Mouse (Mus musculus) thymus, postnatal 14 days (tissue): ENCODE measurements around the gene Dot1l.
A peak's percentile ranks its signal among the peaks of the same experiment; 100 is the strongest.

Experiments used
- DNase-seq: peaks from one replicate; pipeline ENCODE4 v3.0.0; 2021

Dot1l gene

DNA sequence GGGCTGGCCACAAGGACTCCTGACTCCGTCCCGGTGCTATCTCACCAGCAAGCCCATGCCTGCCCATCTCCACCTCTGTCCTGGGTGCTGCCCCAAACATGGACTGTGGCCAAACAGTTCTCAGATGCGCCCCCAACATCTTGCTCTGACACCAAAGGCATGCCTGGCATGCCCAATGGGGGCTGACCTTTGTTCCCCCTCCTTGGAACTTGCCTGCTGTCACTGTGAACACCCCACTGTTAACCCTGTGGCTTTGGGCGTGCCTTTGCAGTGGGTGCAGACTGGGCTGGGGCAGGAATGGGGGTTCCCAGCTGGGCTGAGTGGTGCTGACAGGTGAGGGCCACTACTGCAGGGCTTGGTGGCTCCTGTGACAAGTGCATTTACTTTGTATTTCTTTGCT is 38.8 kb downstream of the Dot1l start:
- DNase-seq = no peak

DNA sequence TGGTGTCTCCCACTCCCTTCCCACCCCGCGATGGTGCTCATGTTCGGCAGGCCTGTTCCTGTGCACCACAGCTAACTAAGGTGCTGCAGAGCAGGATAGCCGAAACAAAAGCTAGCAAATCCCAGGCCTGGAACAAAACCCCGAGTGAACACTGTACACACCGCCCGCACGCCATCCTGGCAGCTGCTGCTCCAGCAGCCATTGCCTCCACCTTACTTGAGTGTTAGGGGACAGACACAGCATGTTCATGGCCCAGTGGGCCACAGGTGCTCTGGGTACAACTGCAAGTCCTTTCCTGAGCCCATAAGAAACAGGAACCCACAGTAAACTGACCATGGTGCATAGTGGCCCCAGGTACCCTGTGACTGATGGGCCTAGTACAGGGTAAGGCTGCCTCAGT is 39.7 kb downstream of the Dot1l start:
- no peak for DNase-seq

DNA sequence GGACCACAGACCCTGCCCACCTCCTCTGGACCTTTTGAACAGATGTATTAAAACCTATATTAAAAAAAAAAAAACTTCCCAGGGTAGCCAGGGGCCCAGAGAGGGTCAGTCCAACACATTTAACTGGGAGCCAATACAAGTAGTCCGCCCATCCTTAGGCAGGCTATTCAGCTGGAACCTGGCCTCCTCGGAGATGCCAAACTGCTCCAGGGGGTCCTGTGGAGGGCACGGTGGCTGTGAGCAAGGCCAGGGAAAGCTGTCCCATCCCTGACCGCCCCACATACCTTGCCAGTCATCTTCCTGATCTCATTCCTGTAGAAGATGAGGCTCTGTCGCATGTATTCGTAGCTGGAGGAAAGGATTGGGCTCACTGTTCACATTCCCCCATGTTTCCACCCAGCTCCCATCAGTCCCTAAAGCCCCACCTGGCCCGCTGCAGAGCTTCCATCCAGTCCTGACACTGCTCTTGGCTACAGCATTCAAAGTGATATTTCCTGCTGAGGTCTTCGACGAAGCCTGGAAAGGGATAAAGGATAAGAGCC is 41.4 kb downstream of the Dot1l start:
- DNase-seq = no peak

DNA sequence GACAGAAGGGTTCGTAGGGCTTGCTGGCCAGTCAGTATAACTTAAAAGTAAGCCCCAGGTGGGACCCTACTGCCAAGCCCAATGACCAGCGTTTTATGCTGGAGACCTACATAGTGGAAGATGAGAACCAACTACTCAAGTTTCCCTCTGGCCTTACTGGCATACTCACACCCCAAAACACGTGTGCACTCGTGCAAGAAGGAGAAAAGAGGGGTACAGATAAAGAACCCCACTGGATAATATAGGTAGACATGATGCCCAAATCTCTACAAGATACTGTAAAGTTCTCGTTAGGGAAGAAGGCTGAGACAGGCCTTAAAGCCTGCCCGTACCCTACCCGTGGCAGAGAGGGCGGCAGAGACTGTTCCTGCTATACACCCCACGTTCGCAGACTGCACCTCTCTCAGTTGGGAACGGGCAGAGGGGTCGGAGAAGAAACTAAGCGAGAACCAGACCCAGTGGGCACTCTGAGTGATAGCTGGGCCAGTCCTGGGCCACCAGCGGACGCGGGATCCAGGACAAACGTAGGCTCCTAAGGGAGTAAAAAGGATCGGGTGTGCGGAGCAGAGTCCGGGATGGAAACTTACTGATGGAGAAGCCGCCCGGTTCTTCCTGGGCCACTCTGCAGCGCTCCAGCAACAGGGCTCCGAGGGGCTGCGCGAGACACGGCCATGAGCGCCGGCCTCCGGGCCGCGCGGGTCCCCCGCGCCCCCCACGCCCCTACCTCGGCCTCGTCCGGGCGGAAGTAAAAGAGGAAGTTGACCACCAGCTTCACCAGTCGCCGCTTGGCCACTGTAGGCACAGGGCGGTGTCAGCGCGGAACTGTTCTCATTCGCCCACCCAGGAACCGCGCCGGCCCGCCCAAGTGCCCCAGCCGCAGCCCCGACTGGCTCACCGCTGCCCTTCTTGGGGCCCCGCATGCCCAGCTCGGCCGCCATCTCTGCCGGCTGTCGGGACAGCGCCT is 42.5 kb downstream of the Dot1l start:
- DNase-seq = no peak

DNA sequence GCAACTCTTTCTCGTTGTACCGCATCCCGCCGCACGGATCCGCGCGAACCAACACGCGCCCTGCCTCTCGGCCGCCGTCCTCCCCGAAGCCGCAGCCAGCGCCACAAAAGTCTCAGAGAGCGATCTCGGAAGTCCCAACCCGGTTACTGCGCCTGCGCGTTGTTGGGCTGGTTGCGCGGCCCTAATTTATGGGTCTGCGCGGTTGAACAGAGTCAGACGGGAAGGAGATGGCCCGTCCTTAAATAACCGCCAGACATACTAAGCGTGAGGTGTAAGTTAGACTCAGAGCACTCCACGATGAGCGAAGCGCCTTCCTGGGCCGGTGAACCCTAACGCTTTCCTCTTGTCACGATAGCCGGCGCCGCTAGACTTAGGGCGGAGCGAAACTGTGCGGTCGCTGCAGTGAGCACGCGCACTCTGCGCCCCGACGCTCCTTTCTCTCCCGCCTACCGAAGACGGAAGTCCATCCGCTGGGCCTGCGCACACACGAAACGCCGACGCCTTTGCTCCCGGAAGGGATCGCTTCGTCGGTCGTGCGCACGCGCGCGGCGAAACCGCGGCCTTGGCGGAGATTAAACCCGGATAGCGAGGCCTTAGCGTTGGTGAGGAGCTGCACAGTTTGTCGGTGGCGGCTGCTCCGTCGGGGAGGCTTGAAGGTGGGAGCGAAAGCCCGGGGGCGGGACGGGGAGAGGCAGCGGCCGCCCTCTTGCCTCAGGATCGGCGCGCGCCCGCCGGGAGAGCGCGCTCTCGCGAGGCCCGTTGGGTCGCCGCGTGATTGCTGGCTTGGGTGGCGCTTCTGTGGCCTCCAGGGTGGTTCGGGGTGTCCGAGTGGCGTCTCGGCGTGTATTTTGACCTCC is 43.4 kb downstream of the Dot1l start, which contains the start of the genes Sf3a2 and Plekhj1:
TSS of gene Sf3a2 (plus strand) at position 49 of the 857 bp plus-strand sequence.
TSS of gene Plekhj1 (minus strand) at position 477 of the 857 bp plus-strand sequence.
- peak; percentile 96 for DNase-seq

DNA sequence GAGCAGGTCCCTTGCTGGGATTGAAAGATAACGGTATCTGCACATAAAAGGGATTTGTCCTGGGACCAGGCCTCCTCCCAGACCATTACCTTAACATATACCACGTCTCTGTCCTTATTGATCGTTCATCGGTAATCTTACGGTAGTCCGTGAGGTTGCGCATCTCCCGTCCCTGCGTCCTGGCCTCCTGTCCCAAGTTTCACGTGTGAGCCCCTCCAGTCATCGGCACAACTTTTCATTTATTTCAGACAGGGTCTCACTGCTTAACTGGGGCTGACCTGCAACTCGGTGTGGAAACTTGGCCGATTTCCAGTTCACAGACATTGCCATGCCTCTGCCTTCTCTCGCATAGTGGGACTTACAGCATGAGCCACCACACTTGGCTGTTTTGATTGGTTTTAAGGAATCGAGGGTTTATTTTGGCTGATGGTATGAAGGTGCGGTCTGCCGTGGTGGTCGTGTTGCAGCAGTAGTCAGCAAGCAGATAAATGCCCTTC is 44.1 kb downstream of the Dot1l start:
- DNase-seq = no peak

DNA sequence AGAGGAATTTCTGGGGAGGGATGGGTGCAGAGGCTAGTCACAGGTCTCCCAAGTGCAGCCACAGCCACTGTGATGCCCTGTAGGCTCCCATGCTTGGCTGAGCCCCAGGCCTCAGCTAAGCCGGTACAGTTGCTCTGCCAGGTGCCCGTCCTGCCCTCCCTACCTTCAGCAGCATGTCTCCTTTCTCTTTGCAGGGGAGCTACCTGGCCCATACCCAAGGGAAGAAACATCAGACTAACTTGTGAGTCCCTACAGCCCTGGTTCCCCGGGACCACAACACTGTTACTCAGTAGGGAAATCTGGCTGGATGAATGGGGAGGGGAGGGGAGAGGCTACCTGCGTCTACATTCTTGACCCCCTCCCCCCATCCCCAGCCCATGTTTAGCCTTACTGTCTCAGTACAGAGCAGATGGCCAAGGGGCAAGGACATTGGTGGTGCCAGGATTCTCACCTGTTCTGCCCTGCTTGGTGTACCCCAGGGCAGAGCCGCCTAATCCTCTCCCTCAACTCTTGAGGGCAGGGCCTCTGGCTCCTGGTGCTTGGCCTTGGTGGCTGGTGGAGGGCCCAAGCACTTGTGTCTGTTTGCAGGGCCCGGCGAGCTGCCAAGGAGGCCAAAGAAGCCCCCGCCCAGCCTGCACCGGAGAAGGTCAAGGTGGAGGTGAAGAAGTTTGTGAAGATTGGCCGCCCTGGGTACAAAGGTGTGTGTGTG is 47.4 kb downstream of the Dot1l start:
- DNase-seq = no peak

DNA sequence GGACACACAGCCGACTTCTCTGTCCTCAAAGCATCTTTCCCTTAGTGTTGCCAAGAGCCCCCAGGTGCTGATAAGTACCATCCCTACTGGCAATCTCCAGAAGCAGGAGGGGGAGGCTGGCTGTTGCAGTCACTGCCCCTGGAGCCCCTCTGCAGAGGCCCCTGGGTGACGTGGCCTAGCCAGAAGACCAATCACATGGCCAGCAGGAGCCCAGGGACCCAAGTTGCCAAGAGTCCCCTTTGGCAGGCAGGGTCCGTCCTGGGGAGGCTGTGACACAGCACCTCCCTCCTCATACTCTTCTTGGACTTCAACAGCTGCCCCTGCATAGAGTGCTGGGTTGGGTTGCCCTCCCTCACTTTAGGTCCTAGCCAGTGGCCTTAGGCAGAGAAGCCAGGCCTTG is 48.0 kb downstream of the Dot1l start:
- DNase-seq = no peak

DNA sequence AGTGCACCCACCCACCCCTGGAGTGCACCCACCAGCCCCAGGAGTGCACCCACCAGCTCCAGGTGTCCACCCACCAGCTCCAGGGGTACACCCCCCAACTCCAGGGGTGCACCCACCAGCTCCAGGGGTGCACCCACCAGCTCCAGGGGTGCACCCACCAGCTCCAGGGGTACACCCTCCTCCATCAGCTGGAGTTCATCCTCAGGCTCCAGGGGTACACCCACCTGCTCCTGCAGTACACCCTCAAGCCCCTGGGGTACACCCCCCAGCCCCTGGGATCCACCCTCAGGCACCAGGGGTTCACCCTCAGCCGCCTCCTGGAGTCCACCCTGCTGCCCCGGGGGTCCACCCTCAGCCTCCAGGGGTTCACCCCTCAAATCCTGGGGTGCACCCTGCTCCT is 49.3 kb downstream of the Dot1l start:
- no peak for DNase-seq

DNA sequence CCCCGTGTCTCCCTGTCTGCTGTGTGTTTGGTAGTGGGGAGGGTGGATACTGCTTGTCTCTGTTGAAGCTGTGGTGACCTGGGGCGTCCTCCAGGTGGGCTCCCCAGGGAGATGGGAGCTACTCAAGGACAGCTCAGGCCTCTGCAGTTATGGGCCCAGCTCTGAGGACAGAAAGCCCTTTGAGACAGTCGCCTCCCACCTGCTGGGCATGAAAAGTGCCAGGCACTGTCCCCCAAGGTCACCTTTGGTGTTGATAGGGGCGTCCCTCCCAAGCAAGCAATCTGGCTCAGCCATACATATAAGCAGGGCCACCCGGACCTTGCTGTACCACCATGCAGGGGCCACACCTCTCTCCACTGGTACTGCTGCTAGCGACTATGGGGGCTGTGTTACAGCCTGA is 49.9 kb downstream of the Dot1l start, which contains the start of gene Amh:
TSS of gene Amh (plus strand) at position 328 of the 400 bp plus-strand sequence.
- no peak for DNase-seq

DNA sequence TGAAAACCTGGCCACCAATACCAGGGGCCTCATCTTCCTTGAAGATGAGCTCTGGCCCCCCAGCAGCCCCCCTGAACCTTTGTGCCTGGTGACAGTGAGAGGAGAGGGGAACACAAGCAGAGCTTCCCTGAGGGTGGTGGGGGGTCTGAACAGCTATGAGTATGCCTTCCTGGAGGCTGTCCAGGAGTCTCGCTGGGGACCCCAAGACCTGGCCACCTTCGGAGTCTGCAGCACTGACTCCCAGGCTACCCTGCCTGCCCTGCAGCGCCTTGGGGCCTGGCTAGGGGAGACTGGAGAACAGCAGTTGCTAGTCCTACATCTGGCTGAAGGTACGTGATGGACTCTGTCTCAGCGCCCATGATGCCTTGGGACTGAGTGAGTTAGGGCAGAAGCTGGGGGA is 50.3 kb downstream of the Dot1l start:
- DNase-seq = no peak

DNA sequence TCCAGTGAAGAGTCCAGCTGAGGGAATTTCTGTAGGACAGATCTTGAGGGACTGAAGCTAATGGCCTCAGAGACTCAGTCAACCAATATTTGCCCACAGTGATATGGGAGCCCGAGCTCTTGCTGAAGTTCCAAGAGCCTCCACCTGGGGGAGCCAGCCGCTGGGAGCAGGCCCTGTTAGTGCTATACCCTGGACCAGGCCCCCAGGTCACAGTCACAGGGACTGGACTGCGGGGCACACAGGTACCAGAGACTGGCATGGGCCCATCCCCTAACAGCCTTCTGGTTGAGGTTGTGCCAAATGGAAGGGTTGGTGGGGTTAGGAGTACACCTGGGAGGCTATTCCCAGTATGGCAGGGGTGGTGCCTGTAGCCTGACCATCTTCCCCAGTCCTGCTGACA is 50.9 kb downstream of the Dot1l start:
- DNase-seq = peak; percentile 73

DNA sequence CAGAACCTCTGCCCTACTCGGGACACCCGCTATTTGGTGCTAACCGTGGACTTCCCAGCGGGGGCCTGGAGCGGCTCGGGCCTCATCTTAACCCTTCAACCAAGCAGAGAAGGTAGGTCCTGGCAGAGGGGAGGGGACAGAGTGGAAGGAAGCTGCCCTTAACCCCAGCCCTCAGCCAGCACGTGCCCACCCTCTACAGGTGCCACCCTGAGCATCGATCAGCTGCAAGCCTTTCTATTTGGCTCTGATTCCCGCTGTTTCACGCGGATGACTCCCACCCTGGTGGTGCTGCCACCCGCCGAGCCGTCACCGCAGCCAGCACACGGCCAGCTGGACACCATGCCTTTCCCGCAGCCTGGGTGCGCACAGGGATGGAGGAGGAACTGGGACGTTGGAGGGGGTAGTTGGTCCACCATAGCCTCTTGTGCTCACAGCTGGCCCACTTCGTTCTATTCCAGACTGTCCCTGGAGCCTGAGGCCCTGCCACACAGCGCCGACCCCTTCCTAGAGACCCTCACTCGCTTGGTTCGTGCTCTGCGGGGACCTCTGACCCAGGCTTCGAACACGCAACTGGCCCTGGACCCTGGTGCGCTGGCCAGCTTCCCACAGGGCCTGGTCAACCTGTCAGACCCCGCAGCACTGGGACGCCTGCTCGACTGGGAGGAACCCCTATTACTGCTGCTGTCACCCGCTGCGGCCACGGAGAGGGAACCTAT is 51.5 kb downstream of the Dot1l start:
- no peak for DNase-seq

DNA sequence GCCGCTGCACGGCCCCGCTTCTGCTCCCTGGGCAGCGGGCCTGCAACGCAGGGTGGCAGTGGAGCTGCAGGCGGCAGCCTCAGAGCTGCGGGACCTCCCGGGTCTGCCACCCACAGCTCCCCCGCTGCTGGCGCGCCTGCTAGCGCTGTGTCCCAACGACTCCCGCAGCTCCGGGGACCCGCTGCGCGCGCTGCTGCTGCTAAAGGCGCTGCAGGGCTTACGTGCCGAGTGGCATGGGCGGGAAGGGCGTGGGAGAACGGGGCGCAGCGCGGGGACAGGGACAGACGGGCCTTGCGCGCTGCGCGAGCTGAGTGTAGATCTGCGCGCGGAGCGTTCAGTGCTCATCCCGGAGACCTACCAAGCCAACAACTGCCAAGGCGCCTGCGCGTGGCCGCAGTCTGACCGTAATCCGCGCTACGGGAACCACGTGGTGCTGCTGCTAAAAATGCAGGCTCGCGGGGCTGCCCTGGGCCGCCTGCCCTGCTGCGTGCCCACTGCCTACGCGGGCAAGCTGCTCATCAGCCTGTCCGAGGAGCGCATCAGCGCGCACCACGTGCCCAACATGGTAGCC is 52.1 kb downstream of the Dot1l start:
- DNase-seq = peak; percentile 40

DNA sequence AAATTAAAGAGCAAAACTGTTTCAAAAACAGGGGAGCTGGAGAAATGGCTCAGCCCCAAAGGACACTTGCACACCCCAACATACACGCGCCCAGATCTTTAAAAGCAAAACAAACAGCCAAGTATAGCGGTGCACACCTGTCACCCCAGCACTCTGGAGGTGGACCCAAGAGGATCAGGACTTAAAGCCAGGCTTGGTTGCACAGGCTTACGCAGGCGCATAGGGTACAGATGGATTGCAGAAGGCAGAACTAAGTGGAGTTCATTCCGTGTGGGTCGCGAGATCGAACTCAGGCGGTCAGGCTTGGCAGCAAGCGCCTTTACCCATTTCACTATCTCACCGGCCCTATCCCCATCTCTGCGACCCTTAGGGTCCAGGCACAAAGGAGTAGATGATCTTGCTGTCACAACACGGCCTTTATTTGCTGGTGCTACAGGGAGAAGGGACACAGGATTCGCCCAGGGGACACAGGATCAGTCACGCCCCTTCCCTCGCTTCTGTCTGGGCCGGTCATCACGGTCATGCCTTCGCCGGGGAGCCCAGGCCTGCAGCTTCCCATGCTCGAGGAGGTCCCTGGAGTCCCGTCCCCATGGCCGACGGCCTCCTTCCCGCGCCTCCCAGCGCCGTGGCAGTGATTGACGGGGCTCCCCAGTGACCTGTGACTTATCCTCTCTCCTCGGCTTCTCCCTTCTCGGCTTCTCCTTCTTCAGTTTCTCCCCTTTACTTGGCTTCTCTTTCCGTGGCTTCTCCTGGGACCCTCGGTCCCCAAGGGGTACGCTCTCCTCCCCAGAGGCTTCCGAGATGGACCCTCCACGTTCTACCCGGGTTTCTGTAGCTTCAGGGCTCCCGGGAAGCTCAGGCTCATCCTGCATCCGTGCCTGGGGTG is 53.3 kb downstream of the Dot1l start:
- no peak for DNase-seq

DNA sequence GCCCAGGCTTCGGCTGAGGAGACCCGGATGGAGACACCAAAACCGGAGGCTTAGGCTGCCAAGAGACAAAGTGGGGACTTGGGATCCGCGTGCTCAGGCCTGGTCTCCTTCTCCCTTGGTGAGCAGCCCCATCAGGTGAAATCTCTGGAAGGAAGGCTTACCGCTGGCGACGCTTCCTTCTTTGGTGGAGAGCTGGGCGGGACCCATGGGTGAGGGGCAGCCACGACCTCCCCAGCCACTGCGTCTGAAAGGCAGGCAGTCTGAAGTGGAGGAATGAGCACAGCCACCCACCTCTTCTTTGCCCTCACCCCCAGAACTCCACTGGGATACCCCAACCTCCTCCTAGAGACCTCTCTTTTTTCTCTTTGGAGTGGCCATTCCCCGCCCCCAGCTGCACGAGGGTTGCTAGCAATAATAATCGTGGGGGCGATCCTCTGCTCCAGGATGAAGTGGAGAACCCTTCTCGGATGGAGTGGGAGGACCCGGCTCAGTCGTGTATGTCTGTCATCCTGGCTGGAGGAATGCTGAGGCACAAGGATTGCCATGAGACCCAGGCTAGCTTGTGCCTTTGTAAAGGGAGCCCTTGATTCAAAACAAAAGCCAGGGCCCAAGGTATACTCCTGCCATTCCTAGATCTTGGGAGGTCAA is 54.1 kb downstream of the Dot1l start:
- DNase-seq = no peak

DNA sequence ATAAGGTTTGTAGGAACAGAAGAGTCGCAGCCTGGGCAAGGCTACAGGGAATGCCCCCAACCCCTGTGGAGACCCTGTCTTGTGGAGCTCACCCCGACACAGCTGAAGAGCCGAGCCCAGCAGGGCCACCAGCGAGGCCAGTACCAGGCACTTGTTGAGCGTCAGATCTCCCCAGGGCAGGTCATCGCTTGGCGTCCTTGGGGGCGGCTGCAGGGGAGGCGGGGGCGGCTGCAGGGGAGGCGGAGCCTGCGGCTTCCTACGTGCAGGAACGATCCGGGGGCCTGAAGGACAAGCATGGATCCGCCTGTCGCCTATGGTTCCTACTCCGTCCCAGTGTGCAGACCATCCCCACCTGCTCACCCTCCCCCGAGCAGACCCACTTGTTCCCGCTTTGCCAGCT is 55.1 kb downstream of the Dot1l start:
- DNase-seq = no peak

DNA sequence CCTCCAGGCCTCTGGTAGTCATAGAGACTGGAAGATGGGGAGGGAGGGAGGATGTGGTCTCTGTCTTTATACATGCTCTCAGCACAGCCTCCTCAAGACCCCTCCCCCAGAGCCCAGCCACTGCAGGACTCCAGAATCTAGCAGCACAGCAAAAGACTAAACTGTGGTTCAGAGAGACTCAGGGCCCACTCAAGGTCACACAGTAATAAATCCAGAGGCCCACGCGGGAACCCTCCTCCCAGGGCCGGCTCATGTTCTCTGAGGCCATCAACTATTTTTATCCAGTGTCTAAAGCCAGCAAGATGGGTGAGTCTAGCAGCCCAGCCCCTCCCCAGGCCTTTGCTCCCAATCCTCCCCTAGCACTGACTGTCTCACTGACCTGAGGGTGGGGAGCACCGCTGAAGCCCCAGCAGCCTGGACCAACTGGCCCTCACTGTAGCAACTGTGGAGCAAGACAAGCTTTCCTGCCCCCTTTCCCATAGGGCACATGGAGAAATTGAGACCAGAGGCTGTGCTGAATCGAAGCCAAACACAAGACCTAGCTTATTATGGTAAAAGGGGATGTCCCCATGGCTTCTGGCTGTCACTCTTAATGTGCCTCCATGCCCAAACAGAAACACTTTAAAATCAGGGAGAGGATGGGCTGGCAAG is 57.5 kb downstream of the Dot1l start:
- DNase-seq = no peak

DNA sequence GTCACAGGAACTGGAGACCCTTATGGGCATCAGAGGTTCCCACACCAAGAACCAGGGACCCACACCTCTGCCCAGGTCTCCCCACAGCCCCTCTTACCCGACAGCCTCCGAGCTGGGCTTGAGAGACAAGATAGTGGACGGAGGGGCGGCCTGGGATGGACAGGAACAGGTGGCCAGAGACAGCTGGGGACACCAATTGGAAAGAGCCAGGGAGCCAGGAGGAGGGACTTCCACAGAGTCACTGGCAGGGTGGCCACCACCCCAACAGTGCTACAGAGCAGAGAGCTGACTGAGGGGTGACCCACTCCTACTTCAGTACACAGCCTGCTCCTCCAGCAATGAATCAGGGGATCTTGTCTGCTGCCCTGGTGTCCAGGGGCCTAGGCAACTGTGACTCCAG is 58.4 kb downstream of the Dot1l start, which contains the start of gene Jsrp1:
TSS of gene Jsrp1 (minus strand) at position 133 of the 400 bp plus-strand sequence.
- no peak for DNase-seq
